Mouse (Mus musculus) kidney, adult 2 months (tissue): Measurements from ENCODE around the gene Cdc45. TPM values are rescaled to one million over a fixed set of nuclear protein-coding genes. Genes with fewer than 3 reads are reported as not detected.

Source experiments
- DNase-seq: peaks from one replicate; pipeline ENCODE4 v3.0.0; 2021
- H3K27ac ChIP-seq: fragments of 200-500 bp; 2 replicates; pipeline ENCODE4 v1.5.1; 2012; ENCODE audit warnings: low read depth, low read length, control low read depth, inconsistent platforms; ENCODE audit not compliant: insufficient read depth
- H3K27me3 ChIP-seq: fragments of 200-500 bp; replicated peaks from 2 replicates; pipeline ENCODE4 v1.6.1; 2012; ENCODE audit warnings: mild to moderate bottlenecking, moderate library complexity, low read length, inconsistent platforms; ENCODE audit not compliant: control insufficient read depth, insufficient read depth
- H3K36me3 ChIP-seq: fragments of 200-500 bp; 2 replicates; pipeline ENCODE4 v1.6.1; 2012; ENCODE audit warnings: mild to moderate bottlenecking, moderate library complexity, low read length, inconsistent platforms; ENCODE audit not compliant: control insufficient read depth, insufficient read depth
- H3K4me1 ChIP-seq: fragments of 200-500 bp; 2 replicates; pipeline ENCODE4 v1.6.1; 2011; ENCODE audit warnings: low read length; ENCODE audit not compliant: control insufficient read depth, insufficient read depth
- H3K4me3 ChIP-seq: fragments of 200-500 bp; 2 replicates; pipeline ENCODE4 v1.5.1; 2011; ENCODE audit warnings: mild to moderate bottlenecking, low read depth, low read length, control low read depth; ENCODE audit not compliant: insufficient read depth
- CTCF ChIP-seq: fragments of 200-500 bp; conservative IDR thresholded peaks from 2 replicates; pipeline ENCODE4 v1.5.1; 2011; ENCODE audit warnings: low read depth, mild to moderate bottlenecking, control low read depth, low read length, moderate library complexity, mixed read lengths; ENCODE audit not compliant: insufficient read depth, insufficient read length
- POLR2A ChIP-seq: fragments of 200-500 bp; IDR thresholded peaks from one replicate; pipeline ENCODE4 v1.6.1; 2011; ENCODE audit warnings: low read depth, low read length, control low read depth
- WGBS: fragments of 180-500 bp; shearing (Covaris S2); methylation state at CpG from one replicate; pipeline ENCODE4 v1.1.7; 2018; 5-methylcytosine and 5-hydroxymethylcytosine counted together
- polyA plus RNA-seq: library from polyadenylated mRNA; depleted of rRNA; stranded (reverse); fragments of >200 nt; gene quantifications from 2 replicates; pipeline ENCODE4 v1.2.3, GENCODE M21; 2012

Gene Cdc45
- polyA plus RNA-seq, 1 experiment: 3.6 TPM

DNA sequence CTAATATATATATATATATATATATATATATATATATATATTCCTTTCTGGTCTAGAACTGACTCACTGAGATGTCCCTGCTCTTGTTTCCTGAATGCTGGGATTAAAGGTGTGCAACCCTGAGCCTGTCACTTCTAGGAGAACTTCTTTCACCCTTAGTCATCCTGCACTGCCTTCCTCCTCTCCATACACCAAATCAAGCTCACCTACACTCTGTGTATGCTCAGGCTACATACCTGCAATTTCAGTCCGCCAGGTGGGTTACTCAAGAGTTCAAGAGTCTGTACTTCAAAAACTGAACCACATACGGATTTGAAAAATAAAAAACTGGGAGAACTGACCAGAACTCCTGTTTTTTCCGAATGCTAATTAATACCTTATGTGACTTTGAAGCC is 24.3 kb upstream of the Cdc45 start:
- H3K4me1 ChIP-seq: peaks cover 3% of the 10 kb centered on the region; the same call in 1 of the 2 replicates
- TF ChIP-seq POLR2A (no peak), CTCF (no peak)
- WGBS: 28% methylated on average over 3 of the region's 3 CpGs
- DNase-seq: no peak
- peaks cover 1% of the 10 kb centered on the region; the same call in 1 of the 2 replicates for H3K36me3 ChIP-seq
- no peaks in the 10 kb centered on the region for H3K27me3 ChIP-seq
- H3K4me3 ChIP-seq: 0 out of 2 replicates have a peak overlapping the region, but pooled peaks have one; percentile 10
- no peak overlapping the region for H3K27ac ChIP-seq

DNA sequence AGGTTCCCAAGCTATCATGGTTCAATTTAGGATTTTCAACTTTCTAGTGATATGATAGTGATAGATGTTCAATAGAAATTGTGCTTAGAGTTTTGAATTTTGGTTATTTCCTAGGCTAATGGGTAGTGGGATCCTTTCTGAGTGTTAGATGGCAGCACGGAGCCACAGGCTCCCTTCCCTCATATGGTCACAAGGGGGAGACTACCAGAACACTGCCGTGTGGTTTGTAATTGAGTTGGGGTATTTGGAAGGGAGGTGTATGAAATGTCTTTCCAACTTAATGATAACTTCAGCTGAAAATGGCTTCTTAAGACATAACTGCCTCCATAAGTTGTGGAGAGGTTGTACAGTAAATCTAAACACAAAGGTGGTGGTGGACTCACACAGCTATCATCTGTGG is 21.7 kb upstream of the Cdc45 start:
- Histone ChIP-seq H3K36me3 (peaks cover 2% of the 10 kb centered on the region; the same call in 1 of the 2 replicates), H3K4me3 (no peak overlapping the region), H3K4me1 (peaks cover 3% of the 10 kb centered on the region; the same call in 1 of the 2 replicates), H3K27ac (no peak overlapping the region), H3K27me3 (no peaks in the 10 kb centered on the region)
- DNase-seq: no peak
- WGBS: 70% methylated on average over 2 of the region's 2 CpGs
- no peak for TF ChIP-seq POLR2A
- no peak for TF ChIP-seq CTCF

DNA sequence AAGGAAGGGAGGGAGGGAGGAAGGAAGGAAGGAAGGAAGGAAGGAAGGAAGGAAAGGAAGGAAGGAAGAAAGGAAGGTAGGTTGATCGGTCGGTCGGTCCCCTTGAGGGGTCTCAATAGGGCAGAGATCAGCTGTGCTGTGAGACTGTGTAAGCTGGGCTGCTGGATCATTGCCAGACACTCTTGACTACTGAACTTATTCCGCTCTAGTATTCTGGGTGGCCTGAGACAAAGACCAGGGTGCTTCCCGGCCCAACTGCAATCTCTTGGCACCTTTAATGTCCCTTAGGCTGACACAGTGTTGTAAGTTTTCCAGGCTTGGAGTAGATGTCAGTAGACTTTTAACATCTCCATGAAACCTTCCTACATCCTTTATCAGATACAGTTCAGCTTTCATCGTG is 17.3 kb upstream of the Cdc45 start:
- H3K27me3 ChIP-seq: no peaks in the 10 kb centered on the region
- TF ChIP-seq POLR2A (no peak), CTCF (no peak)
- H3K27ac ChIP-seq: no peak overlapping the region
- WGBS: 54% methylated on average over 6 of the region's 6 CpGs
- DNase-seq: no peak
- H3K4me1 ChIP-seq: no peaks in the 10 kb centered on the region
- peaks cover 12% of the 10 kb centered on the region for H3K36me3 ChIP-seq
- H3K4me3 ChIP-seq: no peak overlapping the region

DNA sequence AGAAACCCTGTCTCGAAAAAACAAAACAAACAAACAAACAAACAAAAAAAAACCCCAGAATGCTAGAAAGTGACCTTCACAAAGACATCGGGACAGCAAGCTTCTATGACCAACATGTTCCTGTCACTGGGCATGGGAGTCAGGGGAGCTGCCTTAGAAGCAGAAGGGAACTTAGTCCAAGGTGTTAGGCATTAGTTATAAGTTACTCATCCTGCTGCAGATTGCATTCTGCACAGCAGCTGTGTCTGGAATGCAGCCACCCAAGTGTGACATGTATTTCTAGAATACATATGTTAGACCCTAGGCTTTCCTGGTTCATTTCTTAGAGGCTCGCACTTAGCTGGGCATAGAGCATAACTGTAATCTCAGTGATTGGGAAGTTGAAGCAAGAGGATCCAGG is 16.8 kb upstream of the Cdc45 start:
- WGBS: 67% methylated on average over 3 of the region's 3 CpGs
- no peak for DNase-seq
- no peak overlapping the region for H3K4me3 ChIP-seq
- TF ChIP-seq CTCF: no peak
- no peak for TF ChIP-seq POLR2A
- H3K27me3 ChIP-seq: no peaks in the 10 kb centered on the region
- H3K27ac ChIP-seq: no peak overlapping the region
- peaks cover 12% of the 10 kb centered on the region for H3K36me3 ChIP-seq
- no peaks in the 10 kb centered on the region for H3K4me1 ChIP-seq

DNA sequence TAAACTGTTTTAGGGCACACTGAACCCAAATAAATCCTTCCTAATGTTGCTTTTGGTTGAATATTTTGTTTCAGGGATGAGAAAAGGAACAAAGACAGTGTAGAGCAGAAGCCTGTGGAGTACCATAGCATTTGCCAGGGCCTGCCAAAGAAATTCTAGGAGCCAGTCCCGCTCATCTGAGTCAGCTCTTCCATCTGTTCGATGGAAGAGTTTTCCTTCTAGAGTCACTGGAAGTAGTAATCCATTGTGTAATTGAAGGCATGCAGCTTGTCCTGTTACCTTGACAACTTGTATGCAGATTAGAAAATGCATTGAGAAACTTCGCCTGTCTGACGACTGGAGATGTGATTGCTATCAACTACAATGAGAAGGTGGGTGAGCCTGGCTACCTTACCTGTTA is 11.1 kb upstream of the Cdc45 start:
- 83% methylated on average over 4 of the region's 4 CpGs for WGBS
- Histone ChIP-seq H3K27ac (no peak overlapping the region), H3K4me1 (no peaks in the 10 kb centered on the region), H3K36me3 (peaks cover 16% of the 10 kb centered on the region), H3K4me3 (no peak overlapping the region), H3K27me3 (no peaks in the 10 kb centered on the region)
- no peak for TF ChIP-seq CTCF
- TF ChIP-seq POLR2A: no peak
- no peak for DNase-seq

DNA sequence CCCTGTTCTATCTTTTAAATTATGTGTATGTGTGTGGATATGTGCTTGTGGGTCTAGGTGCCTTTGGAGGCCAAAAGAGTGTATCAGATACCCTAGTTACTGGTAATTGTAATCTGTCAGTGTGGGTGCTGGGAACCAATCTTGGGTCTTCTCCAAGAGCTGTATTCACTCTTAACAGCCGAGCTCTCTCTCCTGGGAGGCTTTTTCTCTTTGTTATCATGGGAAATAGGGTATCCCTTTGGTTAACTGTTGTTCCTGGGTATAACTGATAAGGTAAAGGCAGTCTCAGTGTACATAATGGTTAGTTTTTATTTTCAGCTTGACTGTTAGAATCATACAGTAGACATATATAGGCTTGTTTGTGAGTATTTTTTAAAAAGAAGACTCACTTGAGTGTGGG is 10.6 kb upstream of the Cdc45 start:
- no peak overlapping the region for H3K27ac ChIP-seq
- H3K4me3 ChIP-seq: no peak overlapping the region
- H3K36me3 ChIP-seq: peaks cover 16% of the 10 kb centered on the region
- WGBS: 85% methylated on average over 1 of the region's 1 CpGs
- H3K4me1 ChIP-seq: no peaks in the 10 kb centered on the region
- TF ChIP-seq POLR2A: no peak
- no peak for DNase-seq
- no peaks in the 10 kb centered on the region for H3K27me3 ChIP-seq

DNA sequence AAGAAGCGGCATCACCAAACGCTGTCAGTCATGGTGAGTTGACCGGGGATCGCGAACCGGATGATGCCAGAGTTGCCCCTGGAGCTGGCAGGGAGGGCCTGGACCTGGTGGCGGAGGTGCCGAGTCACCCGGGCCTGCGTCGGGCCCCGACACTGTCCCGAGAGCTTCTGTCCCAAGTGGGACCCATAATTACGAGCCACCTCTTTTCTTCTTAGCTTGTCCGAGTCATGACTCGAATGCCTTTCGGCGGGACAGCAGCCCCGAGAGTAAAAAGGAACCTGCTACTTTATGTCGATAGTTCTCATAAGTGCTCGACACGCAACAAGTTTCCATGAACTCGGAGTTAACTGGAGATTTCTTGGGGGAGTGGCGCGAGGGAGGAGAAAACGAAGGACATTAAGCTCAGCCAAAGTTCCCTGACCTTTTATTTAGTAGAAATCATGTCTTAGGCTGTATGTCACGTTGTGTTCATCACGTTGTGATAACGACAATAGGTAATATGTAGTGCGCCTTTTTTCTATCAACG is 661 bp upstream of the Cdc45 start:
- WGBS: 1% methylated on average over 31 of the region's 31 CpGs
- H3K4me3 ChIP-seq: peak overlapping the region; percentile 98
- DNase-seq: no peak
- TF ChIP-seq POLR2A: no peak
- TF ChIP-seq CTCF: no peak
- H3K27ac ChIP-seq: peak overlapping the region; percentile 74
- H3K4me1 ChIP-seq: peaks cover 10% of the 10 kb centered on the region; the same call in 1 of the 2 replicates
- no peaks in the 10 kb centered on the region for H3K27me3 ChIP-seq
- no peaks in the 10 kb centered on the region; the same call in 1 of the 2 replicates for H3K36me3 ChIP-seq
